Mouse (Mus musculus) fibroblast of lung, adult 2 months (primary cell): Measurements from ENCODE around the gene Cops3.

Experiments
- DNase-seq: peaks from one replicate; pipeline ENCODE4 v3.0.0-alpha.2; 2011; ENCODE audit warnings: low read depth

Cops3 gene

GRCm38 (mm10) chr11:59777259-59777658 lies 62.4 kb downstream of the Cops3 start:
- no peak for DNase-seq

- DNase-seq: no peak
These were observed 64.0 kb downstream of the Cops3 start for GRCm38 (mm10) chr11:59775435-59776148.

- no peak for DNase-seq
These were observed 65.1 kb downstream of the Cops3 start for GRCm38 (mm10) chr11:59774522-59774921.

GRCm38 (mm10) chr11:59772902-59773301 lies 66.7 kb downstream of the Cops3 start:
- no peak for DNase-seq

GRCm38 (mm10) chr11:59772291-59772690 lies 67.3 kb downstream of the Cops3 start:
- no peak for DNase-seq

- no peak for DNase-seq
These were observed 68.9 kb downstream of the Cops3 start for GRCm38 (mm10) chr11:59770753-59771152.

- DNase-seq: no peak
These were observed 69.9 kb downstream of the Cops3 start for GRCm38 (mm10) chr11:59769738-59770137.

- no peak for DNase-seq
These were observed 70.3 kb downstream of the Cops3 start for GRCm38 (mm10) chr11:59769307-59769706.
